Mouse (Mus musculus): ENCODE data around the gene Hist1h3g.

DNA sequence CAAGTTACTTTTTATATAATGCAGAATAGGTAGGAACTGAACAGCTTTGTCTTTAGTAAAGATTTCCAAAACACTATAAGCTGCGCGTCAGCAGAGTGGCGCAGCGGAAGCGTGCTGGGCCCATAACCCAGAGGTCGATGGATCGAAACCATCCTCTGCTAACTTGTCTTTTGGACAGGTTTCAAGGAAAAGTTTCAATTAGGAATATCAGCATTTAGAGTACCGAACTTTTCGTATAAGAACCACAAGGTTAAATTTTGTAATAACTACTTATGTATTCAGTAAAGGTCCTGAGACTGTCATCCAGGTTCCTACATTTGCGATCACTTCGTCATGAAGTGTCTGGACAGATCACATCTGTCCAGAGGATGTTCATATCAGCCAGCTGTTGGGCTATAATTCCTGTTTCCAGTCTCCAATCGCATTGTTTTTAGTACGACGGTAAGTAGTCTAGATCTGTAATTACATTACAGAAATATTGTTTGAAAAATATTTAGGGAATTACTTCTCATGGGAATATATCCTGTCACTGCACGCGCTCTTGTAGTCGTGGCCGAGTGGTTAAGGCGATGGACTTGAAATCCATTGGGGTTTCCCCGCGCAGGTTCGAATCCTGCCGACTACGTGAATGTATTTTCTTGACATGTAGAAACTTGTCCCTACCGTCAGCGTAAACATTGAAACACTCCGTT, 17.5 kb upstream of the Hist1h3g start:
- no peak for TF ChIP-seq CTCF (conservative IDR thresholded peaks at IDR 0.05; ENCODE audit: low read length)
- no peak for TF ChIP-seq NANOG (IDR thresholded peaks at IDR 0.05; ENCODE audit: borderline replicate concordance, low read length)

Data from E14TG2a.4 (cell line).